Mouse (Mus musculus) testis, adult 10 weeks (tissue): Measurements from ENCODE around the gene Gm10720. TPM values are rescaled to one million over a fixed set of nuclear protein-coding genes. Genes with fewer than 3 reads are reported as not detected.

Source experiments
- polyA plus RNA-seq: library from polyadenylated mRNA; stranded (reverse); fragments of 350-450 nt; fragmentation: Illumina TruSeq; extraction: RNeasy Lipid Tissue Mini Kit (QIAGEN cat#74804); gene quantifications from one replicate; pipeline ENCODE4 v1.2.3, GENCODE M21; 2014; ENCODE audit warnings: low read depth, low replicate concordance

Gene Gm10720
- not detected for polyA plus RNA-seq

GRCm38 (mm10) chr9:3015354-3015753, at the start of gene Gm10720:
Gene Gm10720, plus strand, starts transcription at chr9:3015654.

GRCm38 (mm10) chr9:3000445-3000972, 14.9 kb upstream of the Gm10720 start, which contains the start of gene Gm10722:
Gene Gm10722, plus strand, starts transcription at chr9:3000922.

GRCm38 (mm10) chr9:3002794-3003396, 12.6 kb upstream of the Gm10720 start, which contains the start of gene Gm11168:
Gene Gm11168, plus strand, starts transcription at chr9:3003346.

GRCm38 (mm10) chr9:3012733-3013279, 2.6 kb upstream of the Gm10720 start, which contains the start of gene Gm10721:
Gene Gm10721, plus strand, starts transcription at chr9:3013140.

GRCm38 (mm10) chr9:3017108-3017507, 1.7 kb downstream of the Gm10720 start, which contains the start of gene Gm10719:
Gene Gm10719, plus strand, starts transcription at chr9:3017408.

GRCm38 (mm10) chr9:3023312-3023984, 8.0 kb downstream of the Gm10720 start, which contains the start of gene Gm10718:
Gene Gm10718, plus strand, starts transcription at chr9:3023547.

GRCm38 (mm10) chr9:3024912-3025467, 9.5 kb downstream of the Gm10720 start, which contains the start of gene Gm10717:
Gene Gm10717, plus strand, starts transcription at chr9:3025417.

GRCm38 (mm10) chr9:3034299-3034698, 18.8 kb downstream of the Gm10720 start, which contains the start of gene Gm17535:
Gene Gm17535, plus strand, starts transcription at chr9:3034599.

GRCm38 (mm10) chr9:3036577-3036976, 21.1 kb downstream of the Gm10720 start, which contains the start of gene Gm10715:
Gene Gm10715, plus strand, starts transcription at chr9:3036877.

Other genes starting within 250 kb of the Gm10720 start
- gene Gm10722, start 14.7 kb upstream of the Gm10720 start, polyA plus RNA-seq, result not detected
- not detected for gene Gm11168, start 12.3 kb upstream of the Gm10720 start, polyA plus RNA-seq
- not detected for gene Gm10721, start 2.5 kb upstream of the Gm10720 start, polyA plus RNA-seq
- not detected for gene Gm10719, start 1.8 kb downstream of the Gm10720 start, polyA plus RNA-seq
- gene Gm10718, start 7.9 kb downstream of the Gm10720 start, polyA plus RNA-seq, result not detected
- gene Gm10717, start 9.8 kb downstream of the Gm10720 start, polyA plus RNA-seq, result not detected
- gene Gm17535, start 18.9 kb downstream of the Gm10720 start, polyA plus RNA-seq, result not detected
- gene Gm10715, start 21.2 kb downstream of the Gm10720 start, polyA plus RNA-seq, result not detected